Mouse (Mus musculus) cerebellum, adult 9-10 months (tissue): Measurements from ENCODE around the gene Rasl10a.
A peak's percentile ranks its signal among the peaks of the same experiment; 100 is the strongest.
"Not testable (repeated sequence)": the region's sequence is repeated elsewhere in the genome, so short reads cannot be mapped to it uniquely, and the experiment has no call there.

ENCODE experiments used
- DNase-seq: peaks from one replicate; pipeline ENCODE4 v3.0.0; 2022

Rasl10a gene

DNA sequence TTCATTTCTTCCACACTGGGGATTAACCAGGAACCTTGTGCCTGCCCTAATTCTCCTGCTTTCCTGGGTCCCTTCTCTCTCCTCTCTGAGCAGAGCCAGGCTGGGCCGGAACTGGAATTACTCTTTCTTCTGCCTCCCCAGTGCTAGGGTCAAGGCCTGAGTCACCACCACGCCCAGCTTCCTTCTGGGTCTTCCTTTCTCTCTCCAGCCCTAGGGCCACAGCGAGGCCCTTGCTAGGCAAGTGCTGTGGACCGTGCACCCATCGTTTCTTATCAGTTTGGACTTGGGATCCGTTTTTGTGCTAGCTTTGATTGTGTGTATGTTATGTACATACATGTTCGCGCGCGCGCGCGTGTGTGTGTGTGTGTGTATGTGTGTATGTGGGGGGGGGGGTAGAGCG is 3.8 kb upstream of the Rasl10a start:
- DNase-seq = no peak

- DNase-seq = no peak
Observed at GRCm38 (mm10) chr11:5054874-5055273, 3.1 kb upstream of the Rasl10a start.

DNA sequence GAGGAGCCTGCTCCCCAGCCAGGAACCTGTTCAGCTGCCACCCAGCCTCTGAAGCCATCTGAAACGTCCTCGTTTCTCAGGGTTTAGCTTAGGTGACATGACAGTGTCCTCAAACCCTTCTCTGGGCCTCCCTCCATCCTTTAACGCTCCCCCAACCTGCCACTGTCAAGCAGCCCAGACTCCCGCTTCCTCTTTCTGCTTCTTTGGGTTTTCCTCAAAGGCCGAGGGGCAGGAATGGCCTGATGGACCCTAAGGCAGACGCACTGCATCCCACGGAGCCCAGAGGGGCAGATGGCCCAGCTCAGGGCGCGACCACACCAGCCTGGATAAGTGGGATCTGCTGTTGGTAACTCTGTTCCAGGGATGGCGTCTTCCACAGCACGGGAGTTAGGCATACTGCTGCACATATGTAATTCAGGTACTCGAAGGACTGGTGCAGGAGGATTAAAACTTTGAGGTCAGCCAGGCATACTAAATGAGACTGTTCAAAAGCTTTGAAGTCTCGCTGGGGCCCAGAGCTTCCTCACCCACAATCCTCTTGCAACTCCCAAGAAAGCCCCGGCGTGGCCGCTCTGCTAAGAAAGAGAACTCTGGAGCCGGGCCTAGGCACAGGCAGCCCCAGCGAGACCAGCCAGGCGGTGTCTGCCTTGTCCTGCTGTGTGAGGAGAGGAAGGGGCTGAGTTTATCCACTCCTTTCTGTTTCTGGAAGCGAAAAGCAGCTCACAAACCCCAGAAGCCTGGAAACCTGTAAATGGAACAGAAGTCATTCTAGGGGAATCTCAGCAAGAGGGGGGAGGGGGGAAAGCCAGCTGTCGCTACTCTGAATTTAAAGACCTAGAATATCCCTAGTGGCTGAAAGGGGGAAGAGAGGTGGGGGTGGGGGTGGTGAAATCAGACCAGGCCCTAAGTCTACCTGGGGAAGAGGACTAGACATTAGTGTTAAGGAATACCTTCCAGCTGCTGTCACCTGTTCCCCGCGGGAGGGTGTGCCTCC is 1.7 kb upstream of the Rasl10a start:
- no peak for DNase-seq

DNA sequence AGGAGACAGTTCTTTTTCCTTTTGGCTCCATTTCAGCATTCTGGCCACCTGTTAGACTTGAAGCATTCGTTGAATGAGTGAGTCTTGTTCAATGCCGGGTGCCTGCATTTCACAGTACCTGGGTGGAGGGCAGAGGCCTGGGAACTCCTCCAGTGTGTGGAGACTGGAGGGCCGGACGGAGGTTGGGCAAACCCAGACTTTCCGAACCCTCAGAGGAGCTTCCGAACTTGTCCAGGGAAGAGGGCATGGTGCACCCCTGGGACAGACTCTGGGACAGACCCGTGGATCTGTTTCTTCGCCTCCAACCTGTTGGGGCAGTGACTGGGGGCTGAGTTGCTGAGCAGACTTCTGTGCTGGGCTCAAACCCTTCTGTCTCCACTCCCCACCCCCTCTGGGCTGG is 864 bp upstream of the Rasl10a start:
- DNase-seq = no peak

DNA sequence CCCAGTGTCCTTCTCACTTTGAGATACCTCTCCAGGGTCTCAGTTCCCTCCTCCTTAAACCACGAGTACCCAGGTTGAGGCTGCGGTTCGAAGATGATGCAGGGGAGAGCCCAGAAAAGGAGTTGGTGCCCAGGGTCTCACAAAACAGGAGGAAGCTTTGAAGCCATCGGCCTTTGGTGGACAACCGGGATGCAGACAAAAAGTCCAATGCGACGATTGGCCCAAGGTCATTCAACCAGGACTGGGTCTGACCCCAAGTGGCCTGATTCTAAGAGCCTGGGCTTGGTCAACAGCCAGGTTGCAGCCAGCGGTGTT is 430 bp upstream of the Rasl10a start:
- no peak for DNase-seq

DNA sequence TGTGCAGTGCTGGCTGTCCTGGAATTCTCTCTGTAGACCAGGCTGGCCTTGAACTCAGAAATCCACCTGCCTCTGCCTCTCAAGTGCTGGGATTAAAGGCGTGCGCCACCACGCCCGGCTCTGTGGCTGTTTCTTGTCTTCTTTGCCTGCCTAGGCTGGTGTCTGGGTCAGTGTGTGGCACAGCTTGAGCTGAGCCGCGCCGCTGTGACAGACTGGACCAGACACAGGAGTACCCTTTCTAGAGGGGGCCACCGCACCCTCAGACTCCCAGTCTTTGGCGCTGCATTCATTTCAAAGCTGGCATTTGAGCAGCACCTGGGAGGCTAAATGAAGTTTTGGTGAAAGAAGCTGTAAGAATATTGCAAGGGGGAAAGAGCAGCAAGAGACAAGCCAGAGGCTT is 855 bp downstream of the Rasl10a start:
- no peak for DNase-seq

DNA sequence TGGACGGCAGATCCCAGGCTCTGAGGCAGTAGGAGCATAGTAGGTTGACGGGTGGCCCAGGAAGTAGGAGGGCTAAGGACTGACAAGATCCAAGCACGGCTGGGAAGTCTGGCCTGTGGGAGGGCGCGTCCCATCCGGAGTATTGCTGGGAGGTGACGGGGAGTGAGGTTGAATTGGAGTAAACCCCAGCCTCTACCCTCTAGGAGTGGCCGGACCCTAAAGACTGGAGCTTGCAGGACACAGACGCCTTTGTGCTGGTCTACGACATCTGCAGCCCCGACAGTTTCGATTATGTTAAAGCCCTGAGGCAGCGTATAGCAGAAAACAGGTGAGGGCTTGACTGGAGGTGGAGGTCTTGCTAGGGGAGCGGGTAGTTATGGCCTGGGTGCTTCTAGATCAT is 1.3 kb downstream of the Rasl10a start:
- no peak for DNase-seq

GRCm38 (mm10) chr11:5059704-5060156 is 1.8 kb downstream of the Rasl10a start:
- no peak for DNase-seq

GRCm38 (mm10) chr11:5060756-5061412 is 3.0 kb downstream of the Rasl10a start:
- DNase-seq = no peak

GRCm38 (mm10) chr11:5061413-5062139 is 3.6 kb downstream of the Rasl10a start:
- DNase-seq = peak; percentile 75

DNA sequence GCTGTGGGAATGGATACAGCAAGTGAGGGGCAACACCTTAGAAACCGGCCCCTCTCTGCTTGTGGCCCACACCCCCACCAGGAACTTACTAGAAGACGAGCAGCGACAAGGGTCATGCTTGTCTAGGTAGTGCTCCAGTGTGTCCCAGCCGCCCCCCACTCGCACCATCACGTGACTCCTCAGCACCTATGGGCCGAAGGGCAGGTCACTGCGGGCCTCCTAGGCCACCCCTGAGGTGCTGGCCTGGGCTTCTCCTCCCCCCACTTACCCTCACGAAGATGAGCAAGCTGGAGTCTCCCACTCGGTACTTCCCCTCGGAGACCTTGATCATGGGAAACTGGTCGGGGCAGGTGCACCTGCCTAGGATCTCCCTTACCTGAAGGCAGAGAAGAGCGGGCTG is 4.4 kb downstream of the Rasl10a start:
- no peak for DNase-seq

DNA sequence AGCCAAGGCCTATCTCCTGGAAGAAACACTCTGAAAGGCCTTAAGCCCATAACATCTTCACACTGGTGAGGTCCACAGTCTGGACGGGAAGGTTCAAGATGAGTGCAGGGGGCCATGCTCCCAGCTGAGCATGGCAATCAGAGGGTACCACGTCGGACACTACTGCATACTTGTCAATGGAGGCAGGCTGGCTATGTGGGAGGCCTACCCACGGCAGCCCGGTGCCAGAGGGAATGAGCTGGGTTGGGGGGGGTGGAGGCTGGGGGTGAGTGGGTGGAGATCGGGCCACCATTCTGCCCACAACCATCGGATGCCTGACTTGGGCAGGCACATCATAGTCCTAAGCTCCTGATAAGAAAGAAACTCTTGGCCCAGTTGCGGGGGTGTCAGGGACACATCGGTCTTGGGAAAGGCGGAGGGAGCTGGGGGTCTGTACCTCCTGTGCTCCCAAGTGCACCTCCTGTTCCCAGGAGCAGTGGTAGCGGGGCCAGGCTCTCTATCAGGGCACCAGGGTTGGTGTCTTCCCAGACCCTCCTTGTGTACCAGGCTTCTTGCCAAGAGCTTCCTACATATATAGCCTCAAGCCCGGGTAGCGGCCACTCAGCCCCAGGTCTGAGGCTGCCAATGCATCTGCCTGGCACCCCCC is 5.1 kb downstream of the Rasl10a start:
- no peak for DNase-seq

DNA sequence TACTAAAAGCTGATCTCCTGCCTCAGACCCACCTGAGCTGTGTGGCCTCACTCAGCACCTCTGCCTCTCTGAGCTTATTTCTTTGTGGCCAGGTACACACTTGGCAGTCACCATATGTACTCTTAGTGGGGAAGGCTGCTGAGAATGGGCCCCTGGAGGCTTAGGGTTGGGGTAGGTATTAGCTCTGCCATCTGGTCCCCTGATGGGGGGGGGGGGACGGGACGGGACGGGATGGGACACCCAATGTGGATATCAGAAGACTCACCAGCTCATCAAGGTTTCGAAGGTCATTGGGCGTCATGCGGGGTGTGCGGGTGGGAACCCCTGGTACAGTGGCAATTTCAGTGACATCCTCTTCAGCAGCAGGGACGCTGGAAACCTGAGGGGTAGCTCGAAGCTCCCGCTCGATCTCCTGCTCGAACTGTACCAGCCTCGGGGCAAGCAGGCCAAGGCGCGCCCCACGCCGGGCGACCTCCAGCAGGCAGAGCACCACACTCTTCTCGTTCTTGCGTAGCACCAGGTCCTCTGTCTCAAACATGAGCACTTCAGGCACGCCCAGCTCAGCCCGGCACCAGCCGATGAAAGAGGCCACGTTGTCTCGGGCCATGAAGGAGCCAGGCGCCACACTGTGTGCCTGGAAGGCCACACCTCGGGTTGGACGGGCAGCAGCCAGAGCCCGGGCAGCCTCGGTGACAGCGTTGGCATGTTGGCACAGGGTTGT is 5.8 kb downstream of the Rasl10a start:
- DNase-seq = no peak

DNA sequence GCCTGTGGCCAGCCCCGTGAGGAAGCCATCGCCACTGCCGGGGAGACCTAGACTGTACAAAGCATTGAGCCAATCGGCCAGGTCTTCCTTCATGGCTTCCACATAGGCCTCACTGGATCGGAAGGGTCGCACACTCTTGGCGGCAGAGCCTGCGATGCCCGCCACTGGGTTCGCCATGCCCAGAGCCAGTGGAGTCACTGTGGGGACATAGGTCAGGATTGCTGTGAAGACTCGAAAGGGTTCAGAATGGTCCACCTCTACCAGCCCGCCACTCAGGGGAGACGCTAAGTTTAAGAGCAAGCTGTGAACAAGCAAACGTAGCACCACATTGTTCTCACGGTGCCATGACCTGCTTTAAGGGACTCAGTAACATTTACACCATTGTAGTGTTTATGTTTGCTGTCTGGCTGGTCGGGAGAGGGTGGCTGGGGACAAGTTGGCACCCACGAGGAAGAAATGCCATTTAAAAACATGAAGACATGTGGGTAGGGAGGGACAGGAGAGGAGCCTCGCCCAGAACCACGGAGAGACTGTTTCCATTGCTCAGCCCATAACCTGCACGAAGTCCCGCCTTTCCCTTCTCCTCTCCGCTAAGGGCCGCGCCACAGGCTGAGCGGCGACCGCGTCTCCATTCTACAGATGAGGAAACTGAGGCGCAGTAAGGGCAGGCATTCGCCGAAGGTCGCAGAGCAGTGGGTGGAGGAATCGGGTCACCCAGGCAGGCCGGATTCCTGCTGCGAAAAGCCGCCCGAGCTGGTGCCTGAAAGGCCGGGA is 6.5 kb downstream of the Rasl10a start:
- DNase-seq = no peak

DNA sequence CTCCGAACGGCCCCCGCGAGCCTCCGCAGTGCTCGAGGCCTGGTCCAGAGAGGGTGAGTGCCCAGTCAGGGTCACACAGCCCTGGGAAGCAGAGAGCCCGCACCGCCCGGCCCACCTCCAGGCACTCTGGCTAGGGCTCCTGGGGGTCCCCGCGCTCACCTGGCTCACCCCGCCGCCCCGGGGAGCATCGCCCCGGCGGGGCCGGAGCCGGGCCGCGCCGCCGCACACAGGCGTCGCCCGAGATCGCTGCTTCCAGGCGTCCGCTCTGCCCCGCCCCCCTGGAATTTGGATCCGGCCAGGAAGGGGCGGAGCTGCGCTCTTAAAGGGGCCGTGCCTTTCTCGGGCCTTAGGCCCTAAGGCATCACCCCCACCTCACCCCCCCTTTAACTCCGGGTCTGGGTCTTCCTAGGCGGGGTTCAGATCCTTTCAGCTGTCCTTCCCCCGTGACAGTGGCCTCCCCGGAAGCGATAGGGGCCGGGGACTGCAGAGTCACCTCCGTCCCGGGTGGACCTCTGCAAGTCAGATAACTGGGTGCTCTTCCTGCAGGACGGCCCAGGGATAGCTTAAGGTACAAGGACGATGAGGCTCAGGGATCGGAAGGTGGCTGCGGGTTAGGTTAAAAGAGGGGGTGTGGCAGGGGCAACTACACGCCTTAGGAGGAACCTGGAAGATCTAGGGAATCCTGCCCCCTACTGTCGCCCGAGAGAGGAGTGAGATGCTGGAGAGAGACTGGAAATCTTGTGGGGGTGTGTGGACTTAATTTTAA is 7.3 kb downstream of the Rasl10a start, which contains the start of gene Gas2l1:
Gene Gas2l1 (minus strand): TSS at position 272 of the 766 bp plus-strand sequence.
- peak; percentile 84 for DNase-seq

DNA sequence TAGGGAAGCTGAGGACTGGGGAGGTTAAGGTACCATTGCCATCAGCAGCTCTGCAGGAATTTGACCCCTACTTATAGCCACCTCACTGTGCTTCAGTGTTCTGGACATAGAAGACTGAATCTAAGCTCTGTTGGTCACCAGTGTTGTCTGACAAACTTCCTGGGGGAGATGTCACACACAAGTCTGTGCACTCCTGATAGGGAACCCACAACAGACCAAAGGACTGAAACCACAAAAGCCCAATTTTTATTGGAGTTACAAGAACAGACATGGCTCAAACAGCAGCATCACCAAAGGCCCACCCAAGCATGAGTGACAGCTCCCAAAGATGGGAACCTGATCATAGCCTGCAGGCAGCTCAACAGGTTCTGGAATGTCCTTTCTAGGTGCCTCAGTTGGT is 9.1 kb downstream of the Rasl10a start:
- no peak for DNase-seq

GRCm38 (mm10) chr11:5068126-5068971 is 10.4 kb downstream of the Rasl10a start:
- DNase-seq = no peak

DNA sequence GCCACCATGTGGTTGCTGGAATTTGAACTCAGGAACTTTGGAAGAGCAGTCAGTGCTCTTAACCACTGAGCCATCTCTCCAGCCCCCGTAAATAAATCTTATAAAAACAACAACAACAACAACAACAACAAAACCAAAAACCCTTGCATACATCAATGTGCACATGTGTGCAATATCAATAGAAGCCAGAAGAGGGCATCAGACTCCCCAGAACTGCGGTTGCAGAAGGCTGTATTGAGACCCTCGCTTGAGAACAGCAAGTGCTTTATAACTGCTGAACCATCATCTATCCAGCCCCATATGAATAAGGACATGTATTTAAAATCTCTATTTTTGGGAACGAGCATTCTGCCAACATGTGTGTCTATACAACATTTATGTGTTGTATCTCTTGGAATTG is 17.0 kb downstream of the Rasl10a start:
- no peak for DNase-seq

GRCm38 (mm10) chr11:5075760-5076159 is 17.8 kb downstream of the Rasl10a start:
- DNase-seq = no peak

- not testable (repeated sequence) for DNase-seq
Observed at GRCm38 (mm10) chr11:5076843-5077242, 18.9 kb downstream of the Rasl10a start.
